ENCODE assay signal across 7 mouse cellular contexts in genomic region chr4:45507039-45507438, GRCm38 (mm10). TPM values are rescaled to one million over a fixed set of nuclear protein-coding genes. Genes with fewer than 3 reads are reported as not detected.
DNase-seq lines count a peak whose midpoint lies in the region; ATAC-seq and TF ChIP-seq lines count a peak whose summit lies in the region.

No protein-coding gene starts in this region.

- H3K9ac ChIP-seq in heart, postnatal 0 days (replicated peaks; ENCODE audit: low read depth, low read length): no peak overlapping the region; the same call in 1 of the 2 replicates
- no peak overlapping the region for H3K9ac ChIP-seq in midbrain, embryonic 16.5 days (ENCODE audit: low read depth, low read length)

- H3K4me3 ChIP-seq in heart, postnatal 0 days (ENCODE audit: low read depth, low read length): no peak overlapping the region
- no peak overlapping the region for H3K4me3 ChIP-seq in midbrain, embryonic 10.5 days
- H3K4me3 ChIP-seq in midbrain, embryonic 16.5 days (ENCODE audit: low read depth, low read length): no peak overlapping the region
- peak overlapping the region; percentile 13; the same call in 1 of the 2 replicates for H3K4me3 ChIP-seq in limb, embryonic 10.5 days

- H3K4me2 ChIP-seq in heart, postnatal 0 days (ENCODE audit: low read depth, low read length): 0 out of 2 replicates have a peak overlapping the region, but pooled peaks have one; percentile 3
- no peak overlapping the region for H3K4me2 ChIP-seq in midbrain, embryonic 16.5 days (ENCODE audit: low read length)

- H3K4me1 ChIP-seq in heart, postnatal 0 days (ENCODE audit: control insufficient read depth, insufficient read depth): peaks cover 71% of the 10 kb centered on the region
- H3K4me1 ChIP-seq in midbrain, embryonic 10.5 days: peaks cover 55% of the 10 kb centered on the region
- H3K4me1 ChIP-seq in midbrain, embryonic 16.5 days (ENCODE audit: control insufficient read depth, insufficient read depth, low read length): peaks cover 14% of the 10 kb centered on the region
- peaks cover 93% of the 10 kb centered on the region for H3K4me1 ChIP-seq in limb, embryonic 10.5 days

- 31% methylated on average over 9 of the region's 9 CpGs for WGBS in heart, postnatal 0 days
- WGBS in midbrain, embryonic 10.5 days: 69% methylated on average over 9 of the region's 9 CpGs
- 70% methylated on average over 9 of the region's 9 CpGs for WGBS in midbrain, embryonic 16.5 days
- 21% methylated on average over 9 of the region's 9 CpGs for WGBS in limb, embryonic 10.5 days

- ATAC-seq in heart, postnatal 0 days (ENCODE audit: insufficient read depth, low read depth): peak; percentile 36
- no peak for ATAC-seq in midbrain, embryonic 16.5 days

- peak overlapping the region; percentile 98 for H3K27ac ChIP-seq in heart, postnatal 0 days (ENCODE audit: low read depth)
- H3K27ac ChIP-seq in midbrain, embryonic 10.5 days (replicated peaks): peak overlapping the region; percentile 57; the same call in 1 of the 2 replicates
- no peak overlapping the region for H3K27ac ChIP-seq in midbrain, embryonic 16.5 days (ENCODE audit: low read length)
- peak overlapping the region; percentile 74 for H3K27ac ChIP-seq in limb, embryonic 10.5 days

- TF ChIP-seq CTCF in heart, postnatal 0 days (IDR thresholded peaks at IDR 0.05; ENCODE audit: low read depth): no peak

- H3K9me3 ChIP-seq in heart, postnatal 0 days (replicated peaks; ENCODE audit: control insufficient read depth, low read length): no peaks in the 10 kb centered on the region
- H3K9me3 ChIP-seq in midbrain, embryonic 10.5 days (replicated peaks): no peaks in the 10 kb centered on the region
- no peaks in the 10 kb centered on the region for H3K9me3 ChIP-seq in midbrain, embryonic 16.5 days (replicated peaks; ENCODE audit: control insufficient read depth, low read length, poor library complexity, severe bottlenecking)
- no peaks in the 10 kb centered on the region for H3K9me3 ChIP-seq in limb, embryonic 10.5 days (replicated peaks)

- DNase-seq in heart, postnatal 0 days (ENCODE audit: low spot score): no peak
- DNase-seq in heart, adult 11 months: no peak
- no peak for DNase-seq in midbrain, embryonic 10.5 days (ENCODE audit: low spot score)
- DNase-seq in limb, embryonic 10.5 days (ENCODE audit: low spot score): peak; percentile 65
- no peak for DNase-seq in left cerebral cortex, adult 11 months (ENCODE audit: low spot score)
- no peak for DNase-seq in layer of hippocampus, adult 18-20 months (ENCODE audit: low spot score in 2 of 2)

- H3K27me3 ChIP-seq in heart, postnatal 0 days (ENCODE audit: control insufficient read depth, insufficient read depth, low read length): no peaks in the 10 kb centered on the region
- peaks cover 27% of the 10 kb centered on the region for H3K27me3 ChIP-seq in midbrain, embryonic 10.5 days (ENCODE audit: low read depth, poor library complexity, severe bottlenecking)
- no peaks in the 10 kb centered on the region for H3K27me3 ChIP-seq in midbrain, embryonic 16.5 days (ENCODE audit: control insufficient read depth, insufficient read depth, low read depth, low read length)
- H3K27me3 ChIP-seq in limb, embryonic 10.5 days (ENCODE audit: low read depth, poor library complexity, severe bottlenecking): no peaks in the 10 kb centered on the region

- H3K36me3 ChIP-seq in heart, postnatal 0 days (replicated peaks; ENCODE audit: control insufficient read depth, insufficient read depth, low read length): no peaks in the 10 kb centered on the region
- no peaks in the 10 kb centered on the region for H3K36me3 ChIP-seq in midbrain, embryonic 10.5 days
- no peaks in the 10 kb centered on the region for H3K36me3 ChIP-seq in midbrain, embryonic 16.5 days (ENCODE audit: control insufficient read depth, insufficient read depth, low read length)
- no peaks in the 10 kb centered on the region for H3K36me3 ChIP-seq in limb, embryonic 10.5 days

- no peak for TF ChIP-seq EP300 in heart, postnatal 0 days (IDR thresholded peaks at IDR 0.05; ENCODE audit: low read depth)

RNA-seq across cellular contexts. Expression of gene Shb, which starts 25.2 kb away (rescaled TPM):
- 54.8 and 79.6 TPM in 2 replicates for total RNA-seq in heart, postnatal 0 days (2014; rRNA removed; ENCODE audit: low replicate concordance)
- 6.5 and 7.4 TPM in 2 replicates for polyA plus RNA-seq in heart, postnatal 0 days (2015; fragmentation: Nextera tagmentation; extraction: Ambion mirVana)
- 1.2 and 2.5 TPM in 2 replicates for polyA plus RNA-seq in midbrain, embryonic 10.5 days (2016; fragmentation: Nextera tagmentation; extraction: Ambion mirVana)
- polyA plus RNA-seq in midbrain, embryonic 16.5 days (2015; fragmentation: Nextera tagmentation; extraction: Ambion mirVana): 3.5 and 4.2 TPM in 2 replicates
- polyA plus RNA-seq in limb, embryonic 10.5 days (2016; fragmentation: Nextera tagmentation; extraction: Ambion mirVana): 4.3 and 4.8 TPM in 2 replicates
- total RNA-seq in layer of hippocampus, adult 18-20 months (2021): 10 to 100 TPM; 13.2 to 16.5 TPM
